Mouse (Mus musculus): ENCODE measurements at regions not wholly inside any gene's neighbourhood (a gene's known extent, or its start where the extent isn't known, plus 50 kb on each side); places are given as distances from the start of the nearest gene placed in this dataset.

DNA sequence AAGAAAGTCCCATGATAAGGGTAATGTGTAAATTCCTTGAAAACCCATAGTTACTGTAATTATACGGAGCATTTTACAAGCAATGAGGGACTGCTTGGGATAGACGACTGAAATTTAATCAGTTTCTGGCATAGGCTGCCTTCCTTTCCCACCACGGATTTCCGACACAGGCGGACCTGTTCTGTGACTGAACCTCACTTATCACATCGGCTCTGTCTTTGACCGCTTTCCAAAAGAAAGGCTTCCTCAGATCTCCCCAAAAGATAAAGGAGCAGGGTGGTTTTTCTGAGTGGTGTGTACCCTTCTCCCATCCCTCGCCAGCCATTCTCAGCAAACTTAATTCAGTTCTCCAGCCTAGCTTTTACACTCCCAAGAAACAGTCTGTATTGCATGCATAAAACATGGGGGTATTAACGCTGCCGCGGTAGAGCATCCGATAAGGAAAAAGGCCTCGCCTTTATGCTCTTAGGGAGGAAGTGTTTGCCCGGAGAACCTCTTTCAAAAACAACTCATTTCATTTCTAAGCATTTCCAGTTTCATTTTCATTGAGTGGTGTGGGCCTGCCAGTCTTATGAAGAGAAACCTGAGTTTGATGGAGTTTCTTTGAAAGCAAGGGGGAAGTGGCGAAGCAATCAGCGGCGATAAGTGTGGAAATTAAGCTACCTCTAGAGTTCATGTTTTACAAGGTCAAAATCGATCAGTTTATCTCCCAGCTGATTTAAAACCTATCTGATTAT is 435.8 kb upstream of the Adgrl2 start:
- no peak for DNase-seq (ENCODE audit: low spot score in 2 of 2)

DNA sequence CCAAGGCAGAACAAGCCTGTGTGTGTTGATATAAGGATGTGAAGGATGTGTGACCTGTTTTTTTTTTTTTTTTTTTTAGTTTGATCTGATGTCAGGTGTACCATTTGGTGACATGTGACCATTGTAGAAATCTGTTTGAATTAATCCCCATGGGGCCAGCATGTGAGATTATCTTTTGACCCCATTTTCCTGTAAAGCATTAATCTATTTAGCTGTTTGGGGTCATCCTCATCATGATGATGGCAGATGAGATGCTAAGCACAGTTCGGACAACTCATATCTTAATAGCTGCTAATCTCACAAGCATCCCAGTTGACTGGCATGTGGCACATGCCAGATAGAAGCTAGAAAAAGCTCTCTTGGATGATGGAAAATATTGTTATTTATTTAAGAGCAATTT is 434.0 kb upstream of the Adgrl2 start:
- no peak for DNase-seq (ENCODE audit: low spot score in 2 of 2)

DNA sequence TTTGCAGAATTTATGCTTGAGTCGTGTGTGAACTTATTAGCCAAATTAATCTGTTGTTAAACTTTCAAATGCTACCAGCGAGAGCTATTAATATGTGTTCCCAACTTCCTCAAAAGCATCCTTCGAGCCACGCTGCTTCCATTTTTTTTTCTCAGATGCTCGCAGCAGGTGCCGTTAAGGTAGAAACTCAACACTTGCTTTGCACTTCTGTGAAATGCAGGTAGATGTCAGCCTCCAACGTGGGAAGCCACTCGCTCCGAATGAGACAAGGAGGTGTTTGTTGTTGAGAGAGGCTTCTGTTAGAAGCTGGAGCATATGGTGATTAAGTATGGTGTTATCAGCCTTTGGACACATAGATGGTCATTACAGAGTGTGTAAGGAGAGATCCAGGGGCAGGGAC is 433.1 kb upstream of the Adgrl2 start:
- DNase-seq (ENCODE audit: low spot score in 2 of 2), result no peak

DNA sequence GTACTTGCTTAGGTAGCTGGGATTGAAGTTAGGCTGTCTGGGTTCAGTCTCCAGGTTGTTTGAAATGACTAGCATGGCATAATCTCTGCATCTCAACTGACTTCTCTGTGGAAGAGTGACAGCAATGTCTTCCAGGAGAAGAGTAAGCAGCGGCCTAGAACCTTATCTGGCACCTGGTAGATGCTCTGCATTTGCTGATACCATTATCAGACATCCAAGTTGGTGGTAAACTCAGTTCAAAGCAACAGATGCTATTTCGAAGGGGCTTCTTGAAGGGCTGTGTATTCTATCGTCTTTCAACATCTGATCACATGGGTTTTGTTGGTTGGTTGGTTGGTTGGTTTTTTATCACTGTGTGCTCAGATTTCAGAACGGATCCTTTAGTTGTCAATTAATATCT is 424.7 kb upstream of the Adgrl2 start:
- DNase-seq (ENCODE audit: low spot score in 2 of 2), result no peak

DNA sequence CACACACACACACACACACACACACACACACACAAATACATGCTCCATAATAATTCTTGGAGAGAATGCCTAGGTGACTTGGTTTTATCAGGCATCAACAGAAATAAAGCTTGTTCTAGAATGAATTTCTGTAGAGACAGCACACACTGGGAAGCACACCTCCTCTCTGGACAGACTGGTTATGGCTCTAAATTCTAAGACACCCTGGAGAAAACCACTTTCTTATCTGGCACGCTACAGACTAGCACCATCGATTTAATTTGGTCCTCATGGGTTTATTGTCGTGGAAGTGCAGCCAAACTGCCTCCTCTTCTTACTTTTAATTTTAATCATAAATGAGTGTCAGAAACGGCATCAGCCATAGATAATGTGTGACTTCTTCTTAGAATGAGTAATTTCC is 422.8 kb upstream of the Adgrl2 start:
- no peak for DNase-seq (ENCODE audit: low spot score in 2 of 2)

DNA sequence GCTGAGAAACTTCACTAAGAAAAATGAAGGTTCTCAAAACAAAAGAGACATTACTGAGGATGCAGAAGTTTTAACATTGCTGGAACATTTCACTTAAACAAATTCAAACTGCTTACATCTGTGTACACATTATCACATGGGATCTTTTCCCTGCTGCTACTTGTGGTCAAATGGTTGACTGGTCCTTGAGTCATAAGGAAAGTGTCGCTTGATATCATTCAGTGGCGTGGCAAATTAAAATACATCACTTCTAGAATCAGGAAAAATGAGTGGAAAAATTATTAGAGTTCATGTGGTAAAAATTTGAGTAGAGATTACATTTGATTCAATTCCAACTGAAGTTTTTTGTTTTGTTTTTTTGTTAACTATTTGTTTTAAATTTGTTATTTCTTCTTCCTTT is 420.2 kb upstream of the Adgrl2 start:
- no peak for DNase-seq (ENCODE audit: low spot score in 2 of 2)

DNA sequence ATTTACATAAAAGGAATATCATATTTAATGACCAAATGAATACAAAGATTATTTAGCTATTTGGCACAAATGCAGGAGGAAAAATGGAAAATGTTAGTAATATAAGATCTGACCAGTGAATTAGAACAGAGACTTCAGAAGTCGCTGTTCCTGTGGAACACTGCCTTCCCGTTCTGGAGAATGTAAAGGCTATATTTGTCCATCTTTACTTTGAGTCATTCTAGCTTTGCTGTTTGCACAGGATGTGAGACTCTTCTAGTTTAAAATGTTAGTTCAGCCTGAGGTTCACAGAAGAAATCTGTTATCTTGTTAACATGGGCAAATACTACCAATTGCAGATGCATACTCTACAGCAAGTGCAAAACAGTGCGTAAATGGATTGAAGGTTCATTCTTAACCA is 418.5 kb upstream of the Adgrl2 start:
- no peak for DNase-seq (ENCODE audit: low spot score in 2 of 2)

DNA sequence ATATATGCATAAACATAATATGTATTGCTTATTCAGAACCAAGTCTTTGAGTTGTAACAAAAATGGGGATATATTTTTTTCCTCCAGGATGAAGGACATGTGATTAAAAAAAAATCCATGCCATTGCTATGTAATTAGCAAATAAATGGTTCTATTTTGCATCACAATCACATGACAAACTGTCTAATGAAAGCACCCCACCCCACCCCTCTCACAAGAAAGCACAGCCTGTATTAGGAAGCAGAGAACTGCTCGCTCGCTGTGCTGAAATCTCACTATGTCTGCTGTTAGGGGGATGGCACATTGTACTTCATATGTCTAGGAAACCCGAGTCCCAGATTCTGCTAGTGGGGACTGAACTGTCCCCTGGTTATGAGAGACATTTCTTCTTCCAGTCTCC is 415.5 kb upstream of the Adgrl2 start:
- DNase-seq (ENCODE audit: low spot score in 2 of 2), result no peak

DNA sequence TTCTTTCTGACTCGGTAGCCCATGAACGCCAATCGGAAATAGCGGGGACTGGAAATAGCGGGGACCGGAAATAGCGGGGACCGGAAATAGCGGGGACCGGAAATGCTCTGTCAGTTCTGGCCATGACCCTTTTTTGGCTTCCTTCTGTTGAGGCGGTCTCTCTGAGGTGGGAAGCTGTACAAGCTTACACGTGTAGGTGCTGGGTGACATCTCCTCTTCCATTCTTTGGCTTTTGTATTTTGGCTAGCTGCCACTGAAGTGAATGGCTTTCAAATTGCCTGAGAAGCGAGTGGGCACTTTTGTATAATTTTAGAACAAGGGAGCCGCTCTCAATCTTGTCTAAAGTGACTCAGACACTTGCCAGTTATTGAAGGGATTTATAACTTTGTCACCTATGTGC is 414.3 kb upstream of the Adgrl2 start:
- DNase-seq (ENCODE audit: low spot score in 2 of 2), result no peak

DNA sequence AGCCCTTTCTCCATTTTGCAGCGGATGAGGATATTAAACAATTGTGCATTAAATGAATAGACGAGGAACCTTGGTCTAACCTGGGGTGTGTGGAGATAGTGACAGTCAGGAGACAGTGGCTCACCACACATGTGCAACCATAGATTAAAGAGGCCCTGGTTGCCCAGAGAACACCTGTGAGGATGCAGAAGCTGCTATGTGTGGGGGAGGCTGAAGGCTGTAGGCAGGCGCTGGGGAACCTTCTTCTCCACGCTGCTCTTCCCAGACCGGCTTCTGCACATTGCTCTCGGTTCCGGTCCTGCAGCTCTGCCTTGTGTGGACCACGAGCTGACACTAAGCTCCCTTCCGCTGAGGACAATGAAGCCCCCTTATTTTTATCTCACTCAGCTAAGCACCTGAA is 412.1 kb upstream of the Adgrl2 start:
- no peak for DNase-seq (ENCODE audit: low spot score in 2 of 2)

DNA sequence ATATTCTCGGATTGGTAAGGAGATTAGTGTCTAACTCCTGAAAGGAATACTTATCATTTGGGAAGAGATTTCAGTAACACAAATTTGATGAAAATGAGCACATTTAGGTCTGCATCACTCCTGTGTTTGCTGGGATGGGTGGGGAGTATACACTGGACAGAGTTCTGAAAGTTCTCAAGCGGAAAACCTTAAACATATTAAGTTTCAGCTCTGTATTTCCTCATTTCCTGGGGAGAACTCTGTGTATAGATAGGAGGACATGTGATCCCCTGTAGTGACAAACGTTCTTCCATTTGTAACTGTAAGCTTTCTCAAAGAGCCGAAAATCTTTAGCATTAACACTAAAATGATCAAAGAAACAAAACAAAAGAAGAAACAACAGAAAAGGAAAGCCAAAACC is 404.7 kb upstream of the Adgrl2 start:
- DNase-seq (ENCODE audit: low spot score in 2 of 2), result no peak

DNA sequence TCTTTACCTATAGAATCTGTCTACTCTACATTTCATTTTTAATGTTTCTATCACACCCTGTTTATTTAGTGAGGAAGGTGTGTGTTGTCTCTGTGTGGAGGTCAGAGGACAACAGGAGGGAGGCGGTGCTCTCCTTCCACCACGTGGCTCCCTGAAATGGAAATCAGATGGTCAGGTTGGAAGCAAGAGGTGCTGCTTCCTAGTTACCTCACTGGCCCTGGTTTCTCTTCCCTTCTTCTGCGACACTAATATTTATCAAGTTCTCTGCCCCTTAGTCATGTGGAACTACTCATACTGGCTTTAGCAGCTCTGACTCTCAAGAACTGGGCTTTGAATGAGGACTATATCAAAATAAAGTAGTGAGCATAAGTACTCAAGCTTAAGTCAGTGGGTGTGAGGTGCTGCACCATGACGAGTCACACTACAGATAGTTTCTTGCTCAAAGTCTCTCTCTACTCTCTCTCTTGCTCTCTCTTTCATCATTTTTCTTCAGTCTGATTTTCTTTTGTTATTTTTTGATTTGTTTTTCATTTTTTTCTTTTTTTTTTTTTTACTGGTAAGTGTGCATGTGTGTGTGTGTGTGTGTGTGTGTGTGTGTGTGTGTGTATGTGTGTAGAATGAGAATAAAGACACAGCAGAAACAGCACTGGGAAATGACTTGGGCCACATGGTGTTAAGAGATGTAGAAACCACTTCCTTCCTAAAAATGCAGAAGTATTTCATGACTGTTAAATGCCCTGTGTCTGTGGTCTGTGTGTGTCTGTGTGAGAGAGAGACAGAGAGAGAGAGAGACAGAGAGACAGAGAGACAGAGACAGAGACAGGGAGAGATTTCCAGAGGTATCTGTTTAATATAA is 403.2 kb upstream of the Adgrl2 start:
- no peak for DNase-seq (ENCODE audit: low spot score in 2 of 2)

DNA sequence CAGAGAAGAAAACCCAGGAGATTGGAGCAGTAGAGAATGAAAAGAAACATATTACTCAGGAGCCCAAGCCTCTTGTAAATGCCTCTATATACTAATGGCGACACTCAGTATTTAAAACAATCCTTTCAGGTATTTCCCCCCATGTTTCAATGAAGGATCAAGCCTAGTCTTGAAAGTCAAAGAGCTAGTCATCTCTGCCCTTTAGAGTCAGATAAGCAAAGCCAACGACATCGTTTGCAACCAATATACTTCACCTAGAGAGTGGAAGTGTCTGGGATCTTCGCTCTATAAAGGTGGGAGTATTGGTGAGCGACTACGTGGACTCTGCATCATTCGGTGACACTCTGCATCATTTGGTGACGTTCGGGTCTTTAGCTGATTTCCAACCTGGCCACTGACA is 401.8 kb upstream of the Adgrl2 start:
- no peak for DNase-seq (ENCODE audit: low spot score in 2 of 2)

DNA sequence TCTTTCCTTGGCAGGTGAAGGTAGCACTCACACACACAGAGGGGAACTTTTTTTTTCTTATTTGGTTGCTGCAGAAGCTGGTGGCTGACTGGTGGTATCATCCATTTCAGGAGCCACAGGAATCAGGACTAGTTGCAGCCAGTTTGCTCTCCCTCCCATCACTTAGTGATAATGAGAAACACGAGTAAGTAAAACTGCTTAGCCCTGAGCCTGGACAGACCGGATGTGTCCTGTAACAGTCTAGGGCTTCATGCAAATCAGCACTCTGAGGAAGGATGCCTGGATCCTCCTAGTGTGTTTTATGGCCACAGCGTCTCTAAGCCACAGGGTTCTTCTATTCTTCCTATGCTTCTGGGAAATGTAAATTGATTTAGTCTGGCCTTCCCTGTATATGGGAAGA is 397.2 kb upstream of the Adgrl2 start:
- DNase-seq (ENCODE audit: low spot score in 2 of 2), result no peak

DNA sequence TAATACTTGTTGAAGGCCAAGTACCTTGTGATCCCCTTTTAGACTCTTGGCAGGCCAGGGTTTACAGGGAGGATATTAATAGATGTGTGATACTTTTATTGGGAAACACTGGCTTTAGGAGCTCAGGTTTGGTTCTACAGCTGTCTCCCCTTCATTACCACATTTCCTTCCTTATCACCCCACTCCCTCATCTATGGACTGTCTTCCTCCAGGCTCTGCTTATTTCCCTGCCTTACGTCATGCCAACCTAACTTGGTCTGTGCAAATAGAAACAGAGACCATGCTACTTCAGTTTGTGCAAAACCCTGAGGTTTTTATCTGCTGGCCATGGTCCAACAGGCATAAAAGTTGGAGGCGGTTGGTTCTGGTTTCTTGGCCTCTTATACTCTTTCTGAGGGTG is 395.7 kb upstream of the Adgrl2 start:
- DNase-seq (ENCODE audit: low spot score in 2 of 2), result no peak

DNA sequence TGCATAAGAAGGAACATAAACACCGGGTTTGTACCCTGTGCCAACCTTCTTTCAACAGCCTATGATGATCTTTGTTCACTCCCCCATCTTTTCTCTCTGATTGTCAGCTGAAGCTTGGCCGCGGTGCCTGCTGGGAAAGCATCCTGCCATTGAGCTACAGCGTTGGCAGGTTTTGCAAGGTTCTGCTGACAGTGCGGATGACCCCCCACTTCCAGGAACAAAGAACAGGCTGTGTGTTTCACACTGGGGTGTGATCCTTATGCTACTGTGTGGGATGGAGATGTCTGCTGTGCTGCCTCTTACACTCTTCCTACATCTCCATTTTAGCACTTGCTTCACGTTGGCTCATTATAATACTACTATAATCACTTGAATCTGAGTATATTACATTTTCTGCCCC is 395.0 kb upstream of the Adgrl2 start:
- no peak for DNase-seq (ENCODE audit: low spot score in 2 of 2)

DNA sequence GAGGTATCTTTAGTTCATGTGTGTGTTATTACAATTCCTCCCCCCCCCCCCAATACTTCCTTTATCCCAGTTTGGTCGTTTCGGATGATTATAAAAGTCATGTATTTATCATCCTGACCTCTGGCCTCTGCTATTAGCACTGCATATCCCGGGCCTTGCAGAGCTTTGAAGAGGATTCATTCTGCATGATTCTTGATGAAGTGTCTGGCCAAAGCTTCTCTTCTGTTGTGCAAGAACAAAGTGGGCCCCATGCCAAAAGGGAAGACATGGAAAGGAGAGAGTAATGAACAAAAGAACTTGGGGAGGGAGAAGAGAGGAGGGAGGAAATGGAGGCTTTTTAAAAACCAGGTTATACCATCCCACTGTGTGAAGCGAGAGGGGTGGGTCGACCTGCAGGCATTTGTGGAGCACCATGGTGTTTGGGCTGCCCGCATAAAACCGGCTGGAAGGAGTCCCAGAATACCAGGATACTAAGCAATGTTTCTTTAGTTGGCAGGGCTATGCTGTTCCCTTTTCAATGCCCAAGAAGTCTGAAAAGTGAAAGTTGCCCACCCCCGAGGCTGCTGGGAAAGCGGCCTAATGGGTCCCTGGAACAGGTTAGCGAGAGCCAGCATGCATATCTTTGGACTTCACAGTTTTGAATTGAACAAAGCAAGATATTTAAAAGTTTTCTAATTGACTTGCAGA is 391.3 kb upstream of the Adgrl2 start:
- DNase-seq (ENCODE audit: low spot score in 2 of 2), result peak; percentile 37 to 78

DNA sequence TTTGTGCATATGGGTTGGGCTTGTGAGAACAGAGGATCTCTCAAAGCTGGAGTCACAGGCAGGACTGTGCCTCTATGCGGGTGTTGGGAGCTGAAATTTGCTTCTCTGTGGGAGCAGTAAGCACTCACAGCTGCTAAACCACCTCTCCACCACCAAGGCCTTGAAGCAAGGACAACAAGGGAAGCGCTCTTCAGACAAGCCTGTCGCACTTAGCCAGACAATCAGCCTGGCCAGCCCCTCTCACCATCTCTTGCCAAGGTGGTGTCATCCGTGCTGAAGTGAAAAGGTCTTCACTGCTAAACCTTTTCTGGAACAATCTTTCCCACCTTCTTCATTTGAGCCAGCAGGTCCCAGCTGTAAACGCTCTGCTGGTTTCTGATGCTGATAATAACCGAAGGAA is 390.7 kb upstream of the Adgrl2 start:
- no peak for DNase-seq (ENCODE audit: low spot score in 2 of 2)

DNA sequence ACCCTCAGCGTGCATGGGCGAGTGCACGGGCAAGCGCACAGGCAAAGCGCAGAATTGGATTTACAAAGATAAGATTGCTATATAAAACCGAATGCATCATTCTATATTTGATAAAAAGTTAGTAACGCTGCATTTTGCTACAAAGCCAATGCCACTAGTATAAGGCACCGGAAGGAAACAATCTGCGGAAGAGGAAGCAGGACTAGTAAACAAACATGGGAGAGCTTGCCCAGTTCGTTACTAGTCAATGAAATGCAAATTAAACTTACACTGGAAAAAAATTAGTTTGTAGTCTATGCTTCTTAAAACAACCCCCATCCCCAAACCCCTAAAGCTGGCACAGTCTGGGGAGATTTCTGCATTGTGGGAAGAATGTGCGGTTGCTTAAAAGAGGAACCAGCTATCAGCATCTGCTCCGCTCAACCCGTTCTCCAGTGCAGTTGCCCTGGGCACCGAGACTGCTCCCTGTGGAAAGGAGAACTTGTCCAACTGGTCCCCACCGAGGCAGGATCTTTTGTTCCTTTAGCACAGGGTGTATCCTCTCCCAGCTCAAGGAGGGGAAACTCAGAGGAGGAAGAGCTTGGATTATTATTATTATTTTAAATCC is 389.6 kb upstream of the Adgrl2 start:
- DNase-seq (ENCODE audit: low spot score in 2 of 2), result no peak

DNA sequence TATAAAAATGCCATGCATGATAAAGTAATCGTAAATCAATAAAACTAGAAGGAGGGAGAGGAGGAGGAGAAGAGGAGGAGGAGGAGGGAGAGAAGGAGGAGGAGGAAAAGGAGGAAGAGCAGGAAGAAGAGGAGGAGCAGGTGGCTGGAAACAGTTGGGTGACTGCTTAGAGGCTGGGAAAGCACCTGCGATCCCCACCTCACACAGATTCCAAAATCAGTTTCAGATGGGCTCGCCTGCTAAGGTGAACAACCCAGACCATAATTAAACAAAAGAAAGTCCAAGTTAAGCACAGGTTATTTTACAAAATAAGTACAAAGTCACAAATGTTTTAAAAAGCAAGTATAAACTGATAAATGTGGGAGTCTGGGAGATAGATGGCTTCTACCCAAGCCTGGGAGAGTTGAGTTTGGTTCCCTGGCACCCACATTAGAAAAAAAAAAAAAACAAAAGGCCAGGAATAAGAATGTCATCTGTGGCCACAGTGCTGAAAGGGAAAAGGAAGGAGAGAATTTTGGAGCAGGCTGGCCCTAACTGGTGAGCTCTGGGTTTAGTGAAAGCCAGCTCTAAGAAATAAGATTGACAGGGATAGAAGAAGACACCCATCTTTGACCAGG is 389.0 kb upstream of the Adgrl2 start:
- DNase-seq (ENCODE audit: low spot score in 2 of 2), result no peak

DNA sequence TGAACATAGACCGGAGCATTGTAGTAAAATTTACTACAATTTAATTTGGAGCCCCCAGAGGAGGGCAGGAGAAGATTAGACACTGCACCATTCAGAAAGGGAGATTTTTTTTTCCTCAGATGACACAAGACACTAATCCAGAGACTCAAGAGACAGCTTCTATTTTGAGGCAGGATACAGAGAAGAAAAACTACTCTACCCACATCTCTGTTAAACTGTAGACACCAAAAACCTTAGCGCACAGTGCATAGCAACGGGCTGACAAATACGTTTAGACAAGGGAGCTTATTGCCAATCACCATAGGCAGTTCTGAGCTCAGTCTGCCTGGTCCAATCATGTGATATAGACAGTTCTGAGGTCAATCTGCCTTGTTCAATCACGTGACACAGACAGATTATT is 381.1 kb upstream of the Adgrl2 start:
- no peak for DNase-seq (ENCODE audit: low spot score in 2 of 2)
